Mouse (Mus musculus) E14TG2a.4 (cell line): Measurements from ENCODE around the gene Lrba.

ENCODE experiments used
- CTCF ChIP-seq: conservative IDR thresholded peaks from 2 replicates; pipeline ENCODE4 v1.5.1; 2014; ENCODE audit warnings: low read length
- NANOG ChIP-seq: IDR thresholded peaks from 2 replicates; pipeline ENCODE4 v1.6.1; 2014; ENCODE audit warnings: borderline replicate concordance, low read length, mixed read lengths
- POU5F1 ChIP-seq: IDR thresholded peaks from 2 replicates; pipeline ENCODE4 v1.6.1; 2014; ENCODE audit warnings: low read length, borderline replicate concordance

- TF ChIP-seq CTCF (no peak), NANOG (no peak), POU5F1 (no peak)
Observed at GRCm38 (mm10) chr3:86664399-86664798, 439.9 kb downstream of the Lrba start.
